Comparison of ENCODE assay signal across 10 mouse cellular contexts in genomic region chr2:12492369-12492768, GRCm38 (mm10).
DNase-seq lines count a peak whose midpoint lies in the region; ATAC-seq and TF ChIP-seq lines count a peak whose summit lies in the region.
"Had no signal": no experiment of that assay in that cellular context is flagged by ENCODE, and none has a peak within 500 bp of the region (broad histone marks: within the 10 kb centered on the region; RNA-seq: fewer than 3 reads in every experiment).

No protein-coding gene starts in this region.

- WGBS in lung, embryonic 14.5 days, result 72% methylated on average over 3 of the region's 3 CpGs
- WGBS in forebrain, embryonic 16.5 days, result 84% methylated on average over 3 of the region's 3 CpGs

- no peaks in the 10 kb centered on the region for H3K36me3 ChIP-seq in lung, embryonic 14.5 days (ENCODE audit: insufficient read depth)
- H3K36me3 ChIP-seq in forebrain, embryonic 16.5 days (ENCODE audit: control insufficient read depth, insufficient read depth), result no peaks in the 10 kb centered on the region
- H3K36me3 ChIP-seq: heart, embryonic 12.5 days; neural tube, embryonic 13.5 days had no signal

- H3K4me3 ChIP-seq in lung, embryonic 14.5 days (ENCODE audit: low read depth, low read length), result no peak overlapping the region
- no peak overlapping the region for H3K4me3 ChIP-seq in forebrain, embryonic 16.5 days (replicated peaks; ENCODE audit: low read length)
- H3K4me3 ChIP-seq: heart, embryonic 12.5 days; neural tube, embryonic 13.5 days had no signal

- H3K27me3 ChIP-seq in lung, embryonic 14.5 days (ENCODE audit: insufficient read depth, low read length), result no peaks in the 10 kb centered on the region
- H3K27me3 ChIP-seq in forebrain, embryonic 16.5 days (replicated peaks; ENCODE audit: control insufficient read depth, insufficient read depth, low read length), result no peaks in the 10 kb centered on the region
- H3K27me3 ChIP-seq: heart, embryonic 12.5 days; neural tube, embryonic 13.5 days had no signal

- ATAC-seq in CD4-positive, CD25-positive, alpha-beta regulatory T cell, adult 4 months, result no peak
- ATAC-seq in lung, embryonic 14.5 days (ENCODE audit: insufficient read depth), result no peak
- ATAC-seq in hematopoietic stem cell, adult 5-6 weeks (replicated peaks in 1 of 2; ENCODE audit: insufficient read depth in 1 of 2, low FRiP score in 2 of 2, low TSS enrichment in 1 of 2, low read depth in 1 of 2, poor library complexity in 2 of 2, severe bottlenecking in 2 of 2), result peak; percentile 42 to 49; a peak in 1 of 4 replicates
- no peak for ATAC-seq in forebrain, embryonic 16.5 days

- no peaks in the 10 kb centered on the region for H3K4me1 ChIP-seq in lung, embryonic 14.5 days (ENCODE audit: insufficient read depth)
- no peaks in the 10 kb centered on the region for H3K4me1 ChIP-seq in forebrain, embryonic 16.5 days (replicated peaks; ENCODE audit: control insufficient read depth, insufficient read depth, low read length)
- H3K4me1 ChIP-seq: heart, embryonic 12.5 days; neural tube, embryonic 13.5 days had no signal

- no peak overlapping the region for H3K27ac ChIP-seq in lung, embryonic 14.5 days (ENCODE audit: low read depth)
- H3K27ac ChIP-seq in forebrain, embryonic 16.5 days (ENCODE audit: low read length), result no peak overlapping the region
- H3K27ac ChIP-seq: neural tube, embryonic 13.5 days had no signal

- no peak overlapping the region for H3K9ac ChIP-seq in lung, embryonic 14.5 days
- no peak overlapping the region for H3K9ac ChIP-seq in forebrain, embryonic 16.5 days (replicated peaks; ENCODE audit: low read depth, low read length)
- H3K9ac ChIP-seq: heart, embryonic 12.5 days; neural tube, embryonic 13.5 days had no signal

- H3K9me3 ChIP-seq in lung, embryonic 14.5 days (ENCODE audit: low read depth, low read length), result no peaks in the 10 kb centered on the region
- H3K9me3 ChIP-seq in forebrain, embryonic 16.5 days (ENCODE audit: control insufficient read depth, low read length), result no peaks in the 10 kb centered on the region
- H3K9me3 ChIP-seq: heart, embryonic 12.5 days; neural tube, embryonic 13.5 days had no signal

- TF ChIP-seq CTCF in lung, embryonic 14.5 days (IDR thresholded peaks at IDR 0.05; ENCODE audit: low read depth), result peak; percentile 38; the same call in 1 of the 2 replicates

- H3K4me2 ChIP-seq in lung, embryonic 14.5 days, result no peak overlapping the region
- H3K4me2 ChIP-seq in forebrain, embryonic 16.5 days (ENCODE audit: low read length), result no peak overlapping the region
- H3K4me2 ChIP-seq: heart, embryonic 12.5 days; neural tube, embryonic 13.5 days had no signal

- peak; percentile 45 for DNase-seq in CD4-positive, CD25-positive, alpha-beta regulatory T cell, adult 2 months (ENCODE audit: low read depth, low spot score)
- DNase-seq in lung, embryonic 14.5 days, result peak; percentile 37
- DNase-seq in lung, postnatal 14 days, result no peak
- peak; percentile 53 for DNase-seq in thymus, postnatal 14 days
- DNase-seq in left cerebral cortex, adult 9 months (ENCODE audit: low spot score in 2 of 2), result no peak

Comparison
In these comparisons a context has a peak if more than half of its experiments do, and no peak if none do; other contexts are left out.
1. DNase-seq: peak in CD4-positive, CD25-positive, alpha-beta regulatory T cell, adult 2 months (single experiment), lung, embryonic 14.5 days (single experiment) and thymus, postnatal 14 days (single experiment); none in lung, postnatal 14 days (single experiment) and left cerebral cortex, adult 9 months (0 of 2).
2. ATAC-seq: peak in hematopoietic stem cell, adult 5-6 weeks (2 of 2); none in CD4-positive, CD25-positive, alpha-beta regulatory T cell, adult 4 months (single experiment), lung, embryonic 14.5 days (single experiment) and forebrain, embryonic 16.5 days (single experiment).